Mouse (Mus musculus) stomach, postnatal 0 days (tissue): ENCODE measurements around the gene Lsp1. TPM values are rescaled to one million over a fixed set of nuclear protein-coding genes. Genes with fewer than 3 reads are reported as not detected.

ENCODE experiments used
- ATAC-seq: fragments of 200-750 bp; cut with Nextera tagmentation; 2 replicates; pipeline ENCODE4 v1.8.0; 2017; ENCODE audit not compliant: low FRiP score, low TSS enrichment
- DNase-seq: peaks from one replicate; pipeline ENCODE4 v3.0.0-alpha.2; 2016; ENCODE audit warnings: low spot score
- H3K27ac ChIP-seq: fragments of 300-500 bp; sonication (generic); replicated peaks from 2 replicates; pipeline ENCODE4 v1.5.1; 2014; ENCODE audit warnings: mild to moderate bottlenecking, control low read depth
- H3K27me3 ChIP-seq: fragments of 300-500 bp; sonication (generic); 2 replicates; pipeline ENCODE4 v1.6.1; 2014; ENCODE audit warnings: low read length; ENCODE audit not compliant: control insufficient read depth, insufficient read depth
- H3K36me3 ChIP-seq: fragments of 300-500 bp; sonication (generic); 2 replicates; pipeline ENCODE4 v1.6.1; 2014; ENCODE audit warnings: low read length, mixed read lengths; ENCODE audit not compliant: control insufficient read depth, insufficient read depth
- H3K4me1 ChIP-seq: fragments of 300-500 bp; sonication (generic); replicated peaks from 2 replicates; pipeline ENCODE4 v1.6.1; 2014; ENCODE audit warnings: antibody characterized with exemption; ENCODE audit not compliant: control insufficient read depth, insufficient read depth
- H3K4me2 ChIP-seq: fragments of 300-500 bp; sonication (generic); replicated peaks from 2 replicates; pipeline ENCODE4 v1.6.1; 2014; ENCODE audit warnings: low read depth, mild to moderate bottlenecking, control low read depth, moderate library complexity
- H3K4me3 ChIP-seq: fragments of 300-500 bp; sonication (generic); 2 replicates; pipeline ENCODE4 v1.5.1; 2014; ENCODE audit warnings: low read depth, low read length, control low read depth
- H3K9ac ChIP-seq: fragments of 300-500 bp; sonication (generic); 2 replicates; pipeline ENCODE4 v1.6.1; 2014; ENCODE audit warnings: mild to moderate bottlenecking, low read length, control low read depth, mixed read lengths
- H3K9me3 ChIP-seq: fragments of 300-500 bp; sonication (generic); 2 replicates; pipeline ENCODE4 v1.6.1; 2016; ENCODE audit warnings: low read length; ENCODE audit not compliant: control insufficient read depth
- CTCF ChIP-seq: IDR thresholded peaks from 2 replicates; pipeline ENCODE4 v1.5.1; 2016; ENCODE audit warnings: antibody characterized with exemption, low read depth, mild to moderate bottlenecking, moderate library complexity
- EP300 ChIP-seq: optimal IDR thresholded peaks from 2 replicates; pipeline ENCODE3; 2016; ENCODE audit warnings: antibody characterized with exemption
- WGBS: fragments of 180-500 bp; shearing (Covaris S2); extraction: QIAGEN DNeasy Blood & Tissue Kit; methylation state at CpG from one replicate; pipeline ENCODE4 v1.1.7; 2014; 5-methylcytosine and 5-hydroxymethylcytosine counted together
- polyA plus RNA-seq: library from polyadenylated mRNA; unstranded; fragments of >200 nt; fragmentation: Nextera tagmentation; extraction: Ambion mirVana; gene quantifications from 2 replicates; pipeline ENCODE4 v1.2.1, GENCODE M21; 2015

Lsp1 gene
- polyA plus RNA-seq, 1 experiment from 2014 or later: 107 TPM

GRCm38 (mm10) chr7:142458026-142458425 is 2.6 kb upstream of the Lsp1 start:
- no peak overlapping the region for H3K4me3 ChIP-seq
- no peak for TF ChIP-seq EP300
- no peak for TF ChIP-seq CTCF
- H3K4me1 ChIP-seq: peaks cover 13% of the 10 kb centered on the region
- H3K36me3 ChIP-seq: no peaks in the 10 kb centered on the region
- H3K27me3 ChIP-seq: no peaks in the 10 kb centered on the region
- ATAC-seq (peak; percentile 72; the same call in 1 of the 2 replicates), DNase-seq (peak; percentile 24)
- no peak overlapping the region for H3K9ac ChIP-seq
- H3K4me2 ChIP-seq: no peak overlapping the region
- 22% methylated on average over 2 of the region's 2 CpGs for WGBS
- no peaks in the 10 kb centered on the region for H3K9me3 ChIP-seq
- H3K27ac ChIP-seq: peak overlapping the region; percentile 95

GRCm38 (mm10) chr7:142458676-142459298 is 1.8 kb upstream of the Lsp1 start:
- H3K27ac ChIP-seq: peak overlapping the region; percentile 95
- WGBS: 69% methylated on average over 5 of the region's 5 CpGs
- peaks cover 13% of the 10 kb centered on the region for H3K4me1 ChIP-seq
- H3K36me3 ChIP-seq: no peaks in the 10 kb centered on the region
- H3K27me3 ChIP-seq: no peaks in the 10 kb centered on the region
- DNase-seq (peak; percentile 8), ATAC-seq (no peak)
- no peaks in the 10 kb centered on the region for H3K9me3 ChIP-seq
- TF ChIP-seq EP300: no peak
- no peak for TF ChIP-seq CTCF
- no peak overlapping the region for H3K4me2 ChIP-seq
- no peak overlapping the region for H3K4me3 ChIP-seq
- no peak overlapping the region for H3K9ac ChIP-seq

GRCm38 (mm10) chr7:142459299-142459691 is 1.3 kb upstream of the Lsp1 start:
- no peak for ATAC-seq
- peak overlapping the region; percentile 95 for H3K27ac ChIP-seq

GRCm38 (mm10) chr7:142461446-142461845 is 837 bp downstream of the Lsp1 start:
- H3K9ac ChIP-seq: no peak overlapping the region
- no peaks in the 10 kb centered on the region for H3K27me3 ChIP-seq
- no peak overlapping the region for H3K4me3 ChIP-seq
- no peaks in the 10 kb centered on the region for H3K9me3 ChIP-seq
- TF ChIP-seq EP300: no peak
- ATAC-seq (no peak), DNase-seq (peak; percentile 11)
- H3K4me2 ChIP-seq: no peak overlapping the region
- no peaks in the 10 kb centered on the region for H3K36me3 ChIP-seq
- whole genome bisulfite sequencing: 89% methylated on average over 2 of the region's 2 CpGs
- H3K27ac ChIP-seq: no peak overlapping the region
- H3K4me1 ChIP-seq: 0 out of 2 replicates have a peak, but pooled peaks cover 6% of the 10 kb centered on the region

More at GRCm38 (mm10) chr7:142459299-142459691, 1.3 kb upstream of the Lsp1 start:
- WGBS: 60% methylated on average over 2 of the region's 2 CpGs
- Histone ChIP-seq H3K4me2 (no peak overlapping the region), H3K9me3 (no peaks in the 10 kb centered on the region), H3K36me3 (no peaks in the 10 kb centered on the region), H3K4me1 (peaks cover 13% of the 10 kb centered on the region), H3K4me3 (no peak overlapping the region), H3K27me3 (no peaks in the 10 kb centered on the region), H3K9ac (no peak overlapping the region)
- TF ChIP-seq EP300 (no peak), CTCF (no peak)
- peak; percentile 11 for DNase-seq

GRCm38 (mm10) chr7:142462190-142462589 is 1.6 kb downstream of the Lsp1 start:
- Histone ChIP-seq H3K27ac (0 out of 2 replicates have a peak overlapping the region, but pooled peaks have one; percentile 41), H3K9ac (no peak overlapping the region), H3K36me3 (no peaks in the 10 kb centered on the region), H3K4me3 (no peak overlapping the region), H3K27me3 (no peaks in the 10 kb centered on the region), H3K4me2 (no peak overlapping the region), H3K4me1 (0 out of 2 replicates have a peak, but pooled peaks cover 2% of the 10 kb centered on the region), H3K9me3 (no peaks in the 10 kb centered on the region)
- peak; percentile 12 for DNase-seq
- no peak for TF ChIP-seq EP300
- no peak for TF ChIP-seq CTCF
- 71% methylated on average over 6 of the region's 6 CpGs for WGBS
- 0 out of 2 replicates have a peak, but pooled peaks have one; percentile 8 for ATAC-seq

- Histone ChIP-seq H3K36me3 (no peaks in the 10 kb centered on the region), H3K4me3 (no peak overlapping the region), H3K27me3 (no peaks in the 10 kb centered on the region), H3K9ac (no peak overlapping the region), H3K27ac (0 out of 2 replicates have a peak overlapping the region, but pooled peaks have one; percentile 41), H3K9me3 (no peaks in the 10 kb centered on the region), H3K4me2 (no peak overlapping the region), H3K4me1 (0 out of 2 replicates have a peak, but pooled peaks cover 2% of the 10 kb centered on the region)
- TF ChIP-seq CTCF (no peak), EP300 (no peak)
- 57% methylated on average over 4 of the region's 4 CpGs for WGBS
- ATAC-seq: no peak
- DNase-seq: peak; percentile 12
These were observed 2.0 kb downstream of the Lsp1 start for GRCm38 (mm10) chr7:142462594-142463078.
